Mouse (Mus musculus) CD8-positive naive resting alpha-beta T cell, adult 2 months (primary cell): ENCODE data around the gene Kcng4.

Source experiments
- DNase-seq, 2 experiments: peaks; one replicate each; pipeline ENCODE4 v3.0.0; 2022; ENCODE audit warnings: low read depth in 2 of 2, low spot score in 2 of 2

Gene Kcng4

DNA sequence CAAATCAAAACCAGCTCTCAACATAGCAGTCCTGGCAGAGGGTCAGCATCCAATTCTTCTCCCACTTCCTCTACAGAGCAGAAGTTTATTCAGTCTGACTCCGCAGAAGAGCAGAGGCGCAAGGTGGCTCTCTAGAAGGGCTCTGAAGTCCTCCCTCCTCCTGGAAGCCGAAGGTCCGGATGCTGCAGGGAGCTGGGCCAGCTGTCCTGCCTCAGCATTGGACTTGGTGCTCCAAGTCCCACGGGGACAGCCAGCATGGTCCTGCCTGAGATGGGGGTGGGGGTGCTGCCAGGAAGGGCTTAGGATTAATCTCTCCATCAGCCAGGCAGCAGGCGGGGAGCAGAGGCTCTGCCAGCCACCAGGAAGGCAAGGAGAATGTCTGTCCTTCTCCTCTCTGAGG is at the start of gene Kcng4:
Gene Kcng4 (minus strand): TSS at position 303 of the 400 bp plus-strand sequence.
- DNase-seq = no peak

DNA sequence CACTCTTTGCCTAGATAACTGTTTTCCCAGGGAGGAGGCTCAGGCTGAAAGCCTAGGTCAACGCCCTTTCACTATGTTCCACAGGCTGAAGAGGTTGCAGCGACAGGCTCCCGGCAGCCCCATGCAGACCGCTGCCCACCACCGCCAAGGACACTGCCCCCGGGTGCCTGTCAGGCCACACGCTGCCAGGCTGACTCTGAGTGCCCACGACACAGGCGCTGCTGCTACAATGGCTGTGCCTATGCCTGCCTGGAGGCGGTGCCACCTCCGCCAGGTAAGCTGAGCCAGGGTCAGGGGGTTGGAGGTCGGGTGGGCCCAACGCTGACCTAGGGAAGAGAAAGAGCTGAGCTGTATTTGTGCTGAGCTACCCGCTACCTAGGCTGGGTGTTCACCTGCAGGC is 43.7 kb upstream of the Kcng4 start:
- no peak for DNase-seq

- DNase-seq = peak; percentile 23 to 33
These were observed 42.8 kb upstream of the Kcng4 start for GRCm38 (mm10) chr8:119678138-119678843.

GRCm38 (mm10) chr8:119676389-119676788 is 40.9 kb upstream of the Kcng4 start:
- DNase-seq = peak; percentile 72 to 76

DNA sequence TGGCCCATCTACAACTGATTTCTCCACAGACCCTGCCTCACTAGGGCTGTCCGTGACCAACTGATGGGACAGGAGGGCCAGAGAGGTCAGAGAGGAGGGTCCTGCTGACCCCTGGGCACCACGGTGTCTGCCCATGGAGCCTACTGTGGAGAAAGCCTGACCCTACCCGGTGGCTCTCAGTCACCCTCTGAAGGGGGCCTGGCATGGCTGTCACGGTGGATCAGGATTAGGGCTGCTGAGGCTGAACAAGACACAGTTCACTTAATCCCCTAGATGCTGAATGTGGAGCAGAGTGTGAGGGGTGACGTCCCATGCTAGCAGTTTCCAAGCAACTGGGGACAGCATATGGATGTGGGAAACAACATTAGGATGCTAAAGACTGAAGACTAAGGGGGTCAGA is 40.0 kb upstream of the Kcng4 start:
- DNase-seq = no peak

GRCm38 (mm10) chr8:119673976-119674555 is 38.6 kb upstream of the Kcng4 start:
- DNase-seq = no peak

DNA sequence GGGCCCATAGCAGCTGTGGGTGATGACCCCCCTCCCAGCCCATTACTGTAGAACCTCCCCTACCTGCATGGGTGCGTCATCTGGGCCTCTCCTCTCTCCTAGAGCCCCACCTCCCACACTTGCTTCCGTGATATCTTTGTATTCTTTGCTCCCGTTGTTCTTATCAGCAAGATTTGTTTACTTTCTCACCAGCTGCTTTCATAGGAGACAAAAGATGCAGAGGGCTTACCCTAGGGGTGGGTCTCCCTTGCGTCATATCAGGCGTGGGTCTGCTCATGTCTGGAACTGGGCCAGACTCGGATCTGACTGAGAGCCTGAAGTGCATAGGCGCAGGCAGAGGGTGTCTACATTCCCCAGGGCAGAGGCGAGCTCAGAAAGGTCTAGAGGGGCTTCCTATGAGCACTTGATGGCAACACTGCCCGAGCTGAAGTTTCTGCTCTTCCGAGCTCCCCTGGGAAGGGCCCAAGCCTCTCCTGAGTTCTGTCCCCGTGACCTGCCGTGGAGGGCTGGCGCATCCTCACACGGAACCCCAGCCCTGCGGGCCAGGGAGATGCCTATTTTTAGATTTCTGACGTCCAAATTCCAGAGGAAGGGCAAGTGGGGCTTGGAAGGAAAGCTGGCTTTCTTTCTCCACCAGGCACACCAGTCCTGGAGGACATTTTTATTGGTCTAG is 35.1 kb upstream of the Kcng4 start:
- DNase-seq = no peak

DNA sequence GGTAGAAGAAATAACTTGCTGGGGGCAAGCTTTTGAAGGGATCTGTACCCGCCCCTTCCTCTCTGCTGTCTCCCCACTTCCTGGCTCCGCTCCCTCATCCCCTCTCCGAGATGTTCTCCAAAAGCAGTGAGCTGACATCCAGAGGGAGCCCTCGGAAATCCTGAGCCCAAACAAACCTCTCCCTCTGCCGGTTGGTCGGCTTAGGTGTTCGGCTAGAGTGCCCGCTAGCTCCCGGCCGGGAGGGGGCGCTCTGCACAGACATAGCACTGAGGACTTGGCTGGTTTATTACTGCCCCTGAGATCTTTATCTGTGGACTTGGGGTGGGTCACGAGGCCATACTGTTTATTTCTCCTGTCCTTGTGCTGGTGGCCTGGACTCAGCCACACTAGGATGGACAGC is 33.8 kb upstream of the Kcng4 start:
- no peak for DNase-seq

- DNase-seq = no peak
These were observed 33.0 kb upstream of the Kcng4 start for GRCm38 (mm10) chr8:119668447-119668846.

GRCm38 (mm10) chr8:119666219-119666951 is 30.9 kb upstream of the Kcng4 start, which contains the start of gene Wfdc1:
Gene Wfdc1 (plus strand): TSS chr8:119666365.
- DNase-seq = no peak

DNA sequence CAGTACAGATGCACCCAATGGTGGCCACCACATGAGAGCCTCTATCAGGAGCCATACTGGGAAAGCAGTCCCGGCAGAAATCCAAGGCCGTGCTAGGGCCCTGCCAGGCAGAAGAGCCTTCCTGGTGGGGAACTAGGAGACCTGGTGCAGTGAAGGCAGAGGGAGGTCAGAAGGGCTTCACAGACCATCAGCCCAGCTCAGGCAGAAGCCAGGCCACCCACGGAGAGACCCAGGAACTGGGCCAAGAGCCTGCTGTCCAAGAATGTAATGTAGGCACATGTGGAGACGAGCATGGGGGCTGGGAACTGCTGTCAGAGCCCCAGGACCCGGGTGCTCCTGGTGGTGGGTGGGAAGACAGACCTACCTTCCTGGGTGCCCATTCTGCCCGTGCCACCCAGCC is 29.8 kb upstream of the Kcng4 start:
- no peak for DNase-seq

DNA sequence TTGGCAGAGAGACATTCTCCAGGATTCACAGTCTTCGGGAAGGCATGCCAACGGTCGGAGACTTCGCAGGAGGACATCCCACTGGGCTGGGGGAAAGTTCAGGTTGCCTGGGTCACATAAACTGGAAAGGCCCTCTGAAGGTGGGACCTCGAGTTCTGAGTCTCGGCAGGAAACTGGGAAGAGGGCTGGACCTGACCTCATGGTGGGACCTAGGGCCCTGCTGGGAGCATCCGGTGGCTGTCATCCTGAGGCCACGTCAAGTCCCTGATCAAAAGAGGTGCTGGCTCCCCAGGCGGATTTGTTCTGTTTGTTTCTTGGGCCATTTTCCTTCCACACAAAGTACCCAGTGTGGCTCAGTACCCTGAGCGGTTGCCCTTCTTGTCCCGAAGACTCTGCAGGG is 28.0 kb upstream of the Kcng4 start:
- DNase-seq = no peak

GRCm38 (mm10) chr8:119661892-119662291 is 26.4 kb upstream of the Kcng4 start:
- DNase-seq = no peak

GRCm38 (mm10) chr8:119661081-119661480 is 25.6 kb upstream of the Kcng4 start:
- DNase-seq = no peak

DNA sequence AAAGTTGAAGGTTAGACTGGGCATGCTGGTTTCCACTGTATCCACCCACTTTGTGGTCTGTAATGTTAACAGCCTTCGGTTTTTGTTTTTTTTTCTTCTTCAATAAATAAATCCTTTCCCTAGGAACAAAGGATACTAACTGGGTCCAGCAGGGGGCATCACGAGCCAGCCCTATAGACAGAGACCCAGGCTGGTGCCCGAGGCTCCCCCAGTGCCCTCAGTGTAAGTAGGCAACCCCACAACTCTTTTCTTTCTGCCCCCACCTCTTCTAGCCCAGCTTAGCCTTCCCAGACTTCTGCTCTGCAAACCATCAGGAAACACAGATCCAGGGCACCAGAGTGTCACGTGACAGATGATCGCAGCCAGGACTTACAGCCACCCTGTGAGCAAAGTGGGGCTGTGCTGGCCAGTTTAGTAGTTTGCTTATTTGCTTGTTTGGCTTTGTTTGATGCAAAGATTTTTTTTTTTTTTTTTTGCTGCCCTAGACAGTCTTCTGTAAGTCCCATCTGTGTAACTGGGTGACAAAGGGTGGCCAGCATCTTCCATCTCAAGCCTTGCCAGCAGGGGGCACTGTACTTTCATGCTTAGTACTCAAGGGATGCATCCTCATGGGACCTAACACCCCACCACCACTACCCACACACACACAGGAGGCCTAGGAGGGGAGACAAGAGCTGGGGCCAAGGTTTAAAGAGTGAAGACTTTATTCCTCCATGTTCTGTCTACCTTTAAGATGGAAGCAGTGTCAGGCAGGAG is 21.4 kb upstream of the Kcng4 start:
- no peak for DNase-seq

DNA sequence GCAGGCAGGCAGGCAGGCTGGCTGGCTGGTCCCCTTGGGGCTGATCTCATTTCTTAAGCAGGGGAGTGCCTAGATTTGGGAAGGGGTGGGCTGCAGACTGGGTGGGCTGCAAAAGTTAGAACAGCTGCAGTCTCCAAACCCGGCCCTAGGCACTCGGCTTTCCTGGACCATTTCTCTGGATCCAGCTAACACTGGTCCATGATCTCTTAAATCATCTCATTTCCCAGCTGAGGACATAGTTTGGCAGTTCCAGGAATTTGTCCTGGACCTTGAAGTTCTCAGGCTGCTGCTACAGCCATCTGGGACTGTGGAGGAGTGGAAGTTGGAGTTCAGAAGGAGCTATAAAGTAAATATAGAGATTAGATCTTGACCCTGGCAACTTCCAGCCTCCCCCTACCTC is 15.8 kb upstream of the Kcng4 start:
- no peak for DNase-seq

DNA sequence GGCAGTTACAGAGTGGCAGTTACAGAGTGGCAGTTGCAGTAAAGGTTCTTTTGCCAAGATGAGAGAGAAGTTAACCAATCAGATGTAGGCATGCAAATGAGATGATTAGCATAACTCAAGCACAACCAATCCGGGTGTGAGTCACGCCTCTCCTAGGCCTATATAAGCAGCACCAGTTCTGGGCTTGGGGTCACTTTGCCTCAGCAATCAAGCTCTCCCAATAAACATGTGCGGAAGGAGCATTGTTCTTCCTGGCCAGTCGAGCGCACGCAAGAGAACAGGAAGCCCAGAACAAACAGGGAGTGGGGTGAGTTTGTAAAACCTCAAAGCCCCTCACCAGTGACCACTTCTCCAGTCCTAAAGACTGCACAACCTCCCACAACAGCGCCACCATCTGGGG is 11.4 kb upstream of the Kcng4 start:
- no peak for DNase-seq

DNA sequence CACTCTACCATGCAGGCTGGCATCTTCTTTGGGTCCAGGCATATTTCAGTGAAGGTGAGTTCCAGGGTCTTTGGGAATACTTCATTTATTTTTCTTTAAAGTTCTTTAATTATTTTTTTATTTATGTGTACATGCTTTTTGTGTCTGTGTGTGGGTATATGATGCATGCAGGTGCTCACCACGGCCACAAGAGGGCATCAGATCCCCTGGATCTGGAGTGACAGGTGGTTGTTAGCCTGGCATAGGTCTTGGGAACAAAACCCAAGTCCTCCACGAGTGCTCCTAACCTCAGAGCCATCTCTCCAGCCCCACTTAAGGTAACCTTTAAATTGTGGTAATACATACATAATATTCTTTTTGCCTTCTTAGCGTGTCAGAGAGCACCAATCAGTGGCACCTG is 10.7 kb upstream of the Kcng4 start:
- no peak for DNase-seq

GRCm38 (mm10) chr8:119644981-119645597 is 9.6 kb upstream of the Kcng4 start:
- no peak for DNase-seq

- no peak for DNase-seq
These were observed 9.0 kb upstream of the Kcng4 start for GRCm38 (mm10) chr8:119644429-119644960.
